Mouse (Mus musculus): ENCODE results near the gene Txnrd2.

- TF ChIP-seq MAX (IDR thresholded peaks at IDR 0.05; ENCODE audit: low read depth) = no peak
- TF ChIP-seq SRF (IDR thresholded peaks at IDR 0.05; ENCODE audit: control insufficient read depth, insufficient read length, low read depth) = no peak
- no peak for TF ChIP-seq POLR2A (IDR thresholded peaks at IDR 0.05; ENCODE audit: insufficient read length, low read depth)
Observed at GRCm38 (mm10) chr16:18400028-18400427, 26.2 kb upstream of the Txnrd2 start.

Measured in myocyte (in vitro differentiated cells).